Mouse (Mus musculus) megakaryocyte-erythroid progenitor cell, adult 5-6 weeks (primary cell): ENCODE measurements around the gene Eya2. TPM values are rescaled to one million over a fixed set of nuclear protein-coding genes. Genes with fewer than 3 reads are reported as not detected.
"Not testable (repeated sequence)": the region's sequence is repeated elsewhere in the genome, so short reads cannot be mapped to it uniquely, and the experiment has no call there.

Experiments
- ATAC-seq: replicated peaks from 2 replicates; pipeline ENCODE4 v1.8.0; 2016; ENCODE audit warnings: mild to moderate bottlenecking, inconsistent platforms; ENCODE audit not compliant: severe bottlenecking, poor library complexity, low FRiP score, low TSS enrichment
- total RNA-seq, 2 experiments: library from RNA; stranded (forward) in 1 of 2; stranded (reverse) in 1 of 2; fragments of 200-1000, 215-1000 nt in 1 of 2; fragments of >200 nt in 1 of 2; fragmentation: Nextera tagmentation in 1 of 2; gene quantifications; 2 replicates each; pipeline ENCODE4 v1.2.3; 2014 to 2017

The Eya2 gene
- total RNA-seq (2014; fragmentation: Nextera tagmentation) (1.6 and 3.9 TPM in 2 replicates), total RNA-seq (2017) (4.8 and 12.9 TPM in 2 replicates)

DNA sequence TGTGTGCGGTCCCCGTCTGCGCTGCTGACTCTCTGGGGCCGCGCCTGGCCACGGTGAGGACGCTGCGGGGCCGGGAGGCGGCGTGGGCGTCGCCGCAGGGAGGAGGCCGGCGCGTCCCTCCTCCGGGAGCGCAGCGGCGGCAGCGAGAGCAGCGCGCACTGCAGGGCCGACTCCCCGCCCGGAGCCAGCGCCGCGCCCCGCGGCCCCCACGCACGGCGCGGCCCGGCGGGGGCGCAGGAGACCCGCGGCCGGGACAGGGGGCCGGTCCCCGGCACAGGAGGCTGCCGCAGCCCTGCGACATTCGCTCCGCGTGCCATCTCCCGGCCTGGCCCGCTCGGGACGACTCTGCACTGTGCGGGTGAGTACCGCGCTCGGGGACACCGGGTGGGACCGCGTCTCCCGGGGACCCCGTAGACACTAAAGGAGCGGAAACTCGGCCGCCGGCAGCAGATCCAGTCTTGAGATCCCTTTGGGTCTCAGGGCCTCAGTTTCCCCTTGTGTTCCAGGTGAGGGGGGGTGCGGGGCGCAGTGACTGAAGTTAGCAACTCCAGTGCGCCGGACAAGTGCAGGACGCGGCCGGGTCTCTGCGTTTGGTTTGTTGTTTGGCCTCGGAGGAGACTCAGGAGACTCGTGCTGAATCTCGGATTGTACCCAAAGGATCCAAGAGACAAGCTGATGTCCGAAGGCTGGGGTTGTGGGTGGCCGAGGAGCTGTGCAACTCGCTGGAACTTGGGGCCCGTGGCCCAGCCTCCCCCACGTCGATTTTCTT lies at the start of gene Eya2:
Gene Eya2, plus strand, starts transcription at position 126 of the 769 bp plus-strand sequence.
- ATAC-seq = no peak

DNA sequence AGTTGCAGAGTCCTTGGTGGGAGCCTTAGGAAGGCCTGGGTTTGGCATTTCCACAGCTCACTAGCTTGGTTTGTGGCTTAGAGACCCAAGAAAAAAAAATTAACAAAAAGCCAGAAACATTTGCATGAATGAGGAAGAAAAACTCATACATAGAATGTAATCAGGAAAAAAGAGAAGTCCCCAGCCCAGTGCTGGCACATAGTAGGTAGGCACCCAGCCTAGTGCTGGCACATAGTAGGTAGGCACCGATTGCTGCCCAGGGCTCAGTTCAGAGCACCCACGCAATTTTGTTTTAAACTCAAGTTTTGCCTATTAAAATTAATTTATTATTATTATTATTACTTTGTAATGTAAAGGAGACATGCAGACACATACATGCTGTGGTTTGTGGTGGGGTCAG lies 49.1 kb upstream of the Eya2 start:
- ATAC-seq = no peak

DNA sequence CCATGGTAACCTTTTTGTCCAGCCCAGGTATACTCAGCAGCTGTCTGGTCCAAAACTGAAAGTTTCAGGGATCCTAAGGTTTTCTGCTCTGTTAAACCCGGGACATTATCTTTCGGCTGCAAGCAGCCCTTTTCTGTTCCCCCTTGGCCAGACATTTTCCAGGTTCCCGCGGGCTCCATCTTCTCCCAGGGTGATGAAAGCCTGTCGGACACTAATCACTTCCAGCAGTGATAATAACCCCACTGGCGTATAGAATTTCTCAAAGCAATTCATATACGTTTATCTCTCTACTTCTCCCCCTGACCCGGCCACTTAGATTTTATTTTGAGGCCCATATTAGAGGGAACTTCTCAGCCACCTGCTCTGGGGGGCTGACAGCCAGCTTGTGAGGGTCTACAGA lies 48.5 kb upstream of the Eya2 start:
- no peak for ATAC-seq

DNA sequence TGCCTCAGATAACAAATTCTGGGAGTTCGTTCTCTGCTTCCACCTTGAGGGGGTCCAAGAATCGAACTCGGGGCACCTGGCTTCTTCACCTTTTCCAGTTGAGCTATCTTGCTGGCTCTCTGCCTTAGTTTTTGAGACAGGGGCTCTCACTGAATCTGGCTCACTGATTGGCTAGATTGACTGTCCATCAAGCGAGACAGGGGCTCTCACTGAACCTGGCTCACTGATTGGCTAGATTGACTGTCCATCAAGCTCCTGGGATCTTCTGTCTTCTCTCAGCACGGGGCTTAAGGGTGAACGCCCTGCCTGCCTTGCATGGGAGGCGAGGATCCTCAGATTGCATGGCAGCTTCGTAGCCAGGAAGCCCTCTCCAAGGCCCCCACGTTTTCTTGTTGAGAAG lies 47.4 kb upstream of the Eya2 start:
- no peak for ATAC-seq

DNA sequence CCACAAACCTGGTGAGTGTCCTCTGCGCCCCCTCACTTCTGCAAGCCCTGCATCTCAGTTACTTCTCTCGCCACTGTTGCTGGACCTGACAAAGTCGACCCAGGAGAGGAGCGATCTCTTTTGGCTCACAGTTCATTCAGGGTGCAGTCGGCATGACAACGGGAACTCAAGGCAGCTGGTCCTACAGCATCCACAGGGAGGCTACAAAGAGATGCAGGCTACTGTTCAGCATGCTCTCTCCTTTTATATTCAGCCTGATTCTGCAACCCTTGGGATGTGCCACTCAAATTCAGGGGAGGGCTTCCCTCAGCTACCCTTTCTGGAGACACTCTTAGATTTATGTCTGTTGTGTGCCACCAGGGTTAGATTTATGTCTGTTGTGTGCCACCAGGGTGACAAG lies 46.2 kb upstream of the Eya2 start:
- ATAC-seq = no peak

DNA sequence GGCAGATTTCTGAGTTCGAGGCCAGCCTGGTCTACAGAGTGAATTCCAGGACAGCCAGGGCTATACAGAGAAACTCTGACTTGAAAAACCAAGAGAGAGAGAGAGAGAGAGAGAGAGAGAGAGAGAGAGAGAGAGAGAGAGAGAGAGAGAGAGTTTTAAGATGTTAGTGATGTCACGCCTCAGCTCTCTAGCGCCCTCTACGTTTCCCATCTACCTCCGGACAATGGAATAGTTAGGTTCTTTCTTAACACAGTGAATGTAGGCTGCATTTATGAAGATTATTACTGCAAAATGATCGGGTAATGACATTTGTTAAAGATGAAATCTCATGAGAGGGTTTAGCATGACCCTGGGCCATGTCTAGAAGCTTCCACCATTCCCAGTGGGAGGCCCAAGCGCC lies 44.4 kb upstream of the Eya2 start:
- not testable (repeated sequence) for ATAC-seq

DNA sequence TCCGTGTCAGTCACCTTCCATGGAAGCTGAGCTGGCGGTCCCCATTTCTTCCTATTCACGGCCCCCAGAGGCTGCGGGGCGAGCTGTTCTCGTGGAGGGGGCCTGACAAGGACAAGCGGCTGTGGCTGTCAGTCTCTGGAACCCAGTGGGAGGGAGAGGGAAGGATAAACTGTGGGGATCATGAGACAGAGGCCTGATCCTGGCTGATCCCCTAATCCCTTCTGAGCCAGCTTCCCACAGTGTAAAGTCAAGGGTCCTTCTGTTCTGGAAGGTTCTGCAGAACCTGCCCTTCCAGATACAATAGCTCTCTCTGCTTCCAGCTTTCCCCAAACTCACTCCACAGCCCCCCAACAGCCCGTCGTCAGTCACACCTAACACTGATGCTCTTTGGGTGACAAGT lies 40.8 kb upstream of the Eya2 start:
- no peak for ATAC-seq

DNA sequence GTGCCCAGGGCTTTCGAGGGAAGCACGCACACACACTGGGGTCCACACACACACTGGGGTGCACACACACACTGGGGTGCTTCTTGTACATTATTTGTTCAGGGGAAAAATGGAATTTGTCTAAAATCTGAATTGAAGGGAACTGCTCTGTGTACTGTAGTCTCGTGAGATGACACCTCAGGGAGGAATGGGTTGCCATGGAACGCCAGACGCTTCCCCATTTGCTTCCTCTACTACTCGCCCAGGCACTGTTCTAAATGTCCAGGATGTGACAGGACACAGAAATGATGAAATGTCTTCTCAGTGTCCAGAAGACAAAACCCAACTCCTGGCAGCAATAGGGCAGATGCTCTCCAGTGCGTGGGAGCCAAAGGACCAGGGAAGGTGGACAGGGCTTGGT lies 37.6 kb upstream of the Eya2 start:
- no peak for ATAC-seq

DNA sequence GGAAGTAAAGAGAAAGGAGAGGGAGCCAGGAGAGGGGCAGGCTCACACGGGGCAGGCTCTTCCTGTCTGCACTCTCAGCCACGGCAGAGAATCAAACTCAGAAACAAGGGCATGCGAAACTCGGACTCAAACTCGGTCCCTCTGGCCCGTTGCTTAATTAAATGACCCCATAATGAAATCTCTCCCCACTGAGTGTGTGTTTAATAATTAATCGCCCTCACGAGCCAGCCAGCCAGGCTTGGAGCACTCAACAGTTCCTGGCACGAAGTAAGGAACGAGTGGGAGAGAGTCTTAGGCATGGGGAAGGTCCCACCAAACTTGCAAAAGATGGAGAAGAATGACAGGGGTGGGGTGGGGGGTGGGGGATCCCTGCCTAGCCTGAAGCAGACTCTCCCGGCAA lies 35.9 kb upstream of the Eya2 start:
- ATAC-seq = no peak

DNA sequence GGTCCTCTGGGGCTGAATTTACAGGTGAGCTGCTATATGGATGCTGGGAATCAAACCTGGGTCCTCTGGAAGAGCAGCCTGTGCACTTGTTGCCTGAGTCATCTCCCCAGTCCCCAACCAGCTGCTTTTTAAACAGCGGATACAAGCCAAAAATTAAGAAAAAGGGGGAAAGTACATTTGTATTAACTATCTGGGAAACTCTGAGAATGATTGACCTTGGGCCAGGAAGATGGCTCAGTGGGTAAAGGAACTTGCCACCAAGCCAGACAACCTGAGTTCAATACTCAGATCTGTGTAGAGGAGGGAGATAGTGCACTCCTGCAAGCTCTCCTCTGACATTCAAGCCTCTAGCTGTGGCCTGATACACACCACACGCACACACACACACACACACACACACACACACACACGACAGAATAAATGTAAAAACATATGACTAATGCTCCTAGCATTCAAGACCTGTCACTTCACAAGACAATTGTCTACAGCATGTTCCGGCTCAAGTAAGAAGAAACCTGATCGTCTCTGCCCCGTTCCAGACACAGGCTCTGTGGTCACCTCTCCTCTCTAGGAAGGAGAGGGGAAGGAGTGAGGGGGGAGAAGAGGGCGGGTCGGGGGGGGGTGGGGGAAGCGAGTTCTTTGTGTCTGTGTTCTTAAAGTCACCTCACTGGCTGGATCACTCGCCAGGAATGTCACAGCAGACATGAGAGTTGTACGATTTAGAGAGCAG lies 35.2 kb upstream of the Eya2 start:
- no peak for ATAC-seq

DNA sequence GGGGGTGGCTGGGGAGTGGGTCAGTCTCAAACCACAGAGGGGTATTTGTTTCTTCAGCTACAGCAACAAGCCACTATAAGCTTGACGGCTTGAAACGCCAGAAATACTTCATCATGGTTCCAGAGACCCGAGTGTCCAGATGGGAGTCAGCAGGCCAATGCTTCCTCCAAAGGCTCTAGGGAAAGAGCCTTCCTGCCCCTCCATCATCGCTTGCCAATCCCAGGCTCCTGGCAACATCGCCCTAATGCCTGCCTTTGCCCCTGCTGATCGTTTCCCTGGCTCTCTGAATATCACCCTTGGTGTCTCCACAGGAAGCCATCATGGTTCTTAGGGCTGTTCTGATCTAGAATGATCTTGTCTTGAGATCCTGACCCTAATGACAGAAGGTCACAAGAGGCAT lies 33.0 kb upstream of the Eya2 start:
- no peak for ATAC-seq

DNA sequence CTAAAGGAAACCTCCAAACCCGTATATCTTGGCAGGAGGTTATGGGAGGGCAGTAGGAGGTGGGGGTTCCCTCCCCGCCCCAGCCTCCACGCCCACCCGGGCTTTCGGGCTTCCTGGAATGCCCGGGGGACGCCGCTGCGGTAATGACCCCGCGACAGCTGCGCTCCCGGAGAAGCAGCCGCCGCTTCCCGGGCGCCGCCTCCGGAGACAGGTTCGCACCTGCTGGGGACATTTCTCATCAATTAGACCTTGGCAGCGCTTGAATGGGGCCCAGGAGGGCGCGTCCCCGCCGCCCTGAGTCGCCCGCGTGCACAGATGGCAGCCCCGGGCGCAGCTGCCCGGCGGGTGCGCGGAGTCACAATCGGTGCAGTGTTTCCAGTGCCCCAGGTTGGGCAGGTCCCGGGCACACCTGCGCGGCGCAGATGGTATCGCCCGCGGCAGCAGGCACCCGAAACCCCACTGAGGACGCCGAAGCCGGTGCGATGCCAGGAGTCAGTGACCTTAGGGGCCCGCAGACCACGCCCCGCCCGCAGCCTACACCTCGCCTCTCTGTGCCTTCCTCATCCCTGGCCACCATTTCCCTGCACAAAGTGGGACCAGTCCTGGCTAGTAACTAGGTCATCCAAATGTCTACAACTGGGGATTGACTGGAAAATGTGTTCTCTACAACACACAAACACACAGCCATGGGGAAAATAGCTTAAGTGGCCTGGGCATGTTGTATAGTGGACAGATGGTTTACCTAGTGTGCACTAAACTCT lies 31.4 kb upstream of the Eya2 start:
- ATAC-seq = no peak

DNA sequence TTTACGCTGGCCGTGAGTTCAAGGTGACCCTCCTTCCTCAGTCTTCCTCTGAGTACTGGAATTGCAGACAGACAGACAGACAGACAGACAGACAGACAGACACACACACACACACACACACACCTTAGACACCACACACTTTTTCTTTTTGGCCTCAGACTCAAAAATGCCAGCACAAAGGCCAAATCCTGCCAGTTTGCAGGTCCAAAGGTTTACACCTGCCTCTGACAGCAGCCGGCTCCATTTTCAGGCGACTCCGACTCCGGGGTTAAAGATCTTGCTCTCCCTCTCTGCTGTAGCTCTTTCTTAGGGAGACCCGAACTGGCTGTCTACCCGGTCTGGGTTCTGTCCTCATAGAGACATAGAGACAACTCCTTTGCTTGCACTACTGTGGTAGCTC lies 30.7 kb upstream of the Eya2 start:
- ATAC-seq = no peak

DNA sequence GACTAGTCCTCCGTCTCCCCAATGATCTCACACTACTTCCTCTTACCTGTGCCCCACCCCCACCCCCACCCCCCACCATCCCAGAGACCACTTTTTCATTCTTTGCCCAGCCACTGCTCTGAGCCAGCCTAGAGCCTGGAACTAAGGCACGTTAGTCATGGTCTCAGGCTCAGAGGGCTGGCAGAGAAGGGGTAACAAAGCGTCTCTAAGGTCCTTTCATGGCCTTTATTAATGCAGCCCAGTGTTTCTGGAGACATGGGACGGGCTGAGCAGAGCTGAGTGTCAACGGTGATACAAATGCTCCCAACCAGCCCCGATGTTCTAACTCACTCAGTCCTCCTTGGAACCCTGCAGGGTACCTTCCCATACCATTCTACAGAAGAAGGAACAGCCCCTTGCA lies 30.2 kb upstream of the Eya2 start:
- no peak for ATAC-seq

DNA sequence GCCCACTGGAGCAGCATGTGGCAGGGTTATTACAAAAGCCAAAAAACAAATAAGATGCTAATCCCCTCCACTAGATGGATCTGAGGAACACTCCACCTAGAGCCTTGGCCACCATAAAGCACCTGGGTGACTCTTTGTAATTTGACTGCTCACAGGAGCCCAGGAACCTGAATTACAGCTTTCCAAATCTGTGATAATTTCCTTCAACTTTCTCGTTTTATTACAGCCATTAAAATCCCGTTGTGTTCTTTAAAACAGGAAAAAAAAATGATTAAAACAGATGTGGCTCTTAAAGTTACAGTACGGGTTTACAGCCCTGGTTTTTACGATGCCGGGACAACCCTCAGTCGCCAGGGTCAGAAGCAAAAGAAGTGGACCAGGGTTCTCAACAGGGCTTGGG lies 27.9 kb upstream of the Eya2 start:
- no peak for ATAC-seq

DNA sequence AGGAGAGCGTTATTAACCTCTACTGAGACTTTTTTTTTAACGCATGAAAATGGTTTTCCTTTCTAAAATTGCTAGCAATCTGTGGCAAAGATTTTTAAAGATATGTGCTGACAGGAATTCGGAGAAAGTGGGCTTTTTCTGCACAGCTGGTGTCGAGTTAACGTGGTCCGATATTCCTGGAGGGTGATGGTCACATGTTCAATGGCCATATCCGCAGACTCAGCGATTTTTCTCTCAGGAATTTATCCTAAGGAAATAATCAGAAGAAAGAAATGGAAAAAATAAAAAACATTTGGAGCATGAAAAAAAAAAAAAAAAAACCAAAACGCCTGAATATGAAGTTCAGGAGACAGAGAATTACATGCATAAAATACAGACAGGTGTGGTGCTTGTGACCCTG lies 27.0 kb upstream of the Eya2 start:
- ATAC-seq = no peak

DNA sequence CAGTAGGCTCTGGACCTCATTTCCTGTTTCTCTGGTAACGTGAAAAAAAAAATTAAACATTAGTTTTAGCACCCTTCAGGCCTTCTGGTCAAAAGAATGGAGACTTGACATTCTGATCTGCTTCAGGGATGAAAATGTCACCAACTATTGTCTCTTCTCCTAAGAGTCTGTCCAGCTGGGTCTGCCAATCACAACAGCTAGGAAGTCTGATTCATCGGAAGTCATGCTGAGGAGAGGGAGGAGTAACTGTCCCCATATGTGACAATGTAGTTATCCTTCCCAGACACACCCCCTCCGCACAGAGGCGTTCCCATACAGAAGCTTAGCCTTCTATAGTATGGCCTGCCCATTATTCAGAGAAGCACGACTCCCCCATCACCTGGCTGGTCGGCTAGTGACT lies 25.9 kb upstream of the Eya2 start:
- no peak for ATAC-seq

DNA sequence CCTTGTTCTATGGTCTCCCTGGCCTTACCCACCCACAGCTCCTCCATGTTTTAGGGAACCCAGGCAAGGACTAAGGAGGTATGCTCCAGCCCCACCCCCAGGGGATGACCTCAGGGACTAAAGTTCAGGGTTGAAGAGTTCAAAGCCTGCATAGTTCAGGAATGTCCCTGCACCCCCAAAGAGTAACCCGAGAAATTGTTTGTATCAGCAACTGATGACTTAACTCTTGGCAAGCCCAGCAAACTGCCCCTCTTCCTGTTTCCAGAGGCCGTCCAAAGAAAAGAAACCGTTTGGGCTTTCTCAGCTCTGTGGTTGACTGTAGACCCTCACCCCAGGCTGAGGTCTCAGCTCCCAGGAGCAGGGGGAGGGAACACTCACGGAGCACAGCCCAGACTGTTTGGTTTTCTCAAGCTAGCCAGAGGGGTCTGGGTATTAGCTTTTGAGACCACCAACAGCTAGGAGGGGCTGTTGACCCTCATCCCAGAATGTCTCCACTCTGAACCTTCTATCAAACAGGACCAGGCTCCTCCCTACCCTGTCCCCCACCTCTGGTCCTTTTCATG lies 23.5 kb upstream of the Eya2 start:
- ATAC-seq = no peak

DNA sequence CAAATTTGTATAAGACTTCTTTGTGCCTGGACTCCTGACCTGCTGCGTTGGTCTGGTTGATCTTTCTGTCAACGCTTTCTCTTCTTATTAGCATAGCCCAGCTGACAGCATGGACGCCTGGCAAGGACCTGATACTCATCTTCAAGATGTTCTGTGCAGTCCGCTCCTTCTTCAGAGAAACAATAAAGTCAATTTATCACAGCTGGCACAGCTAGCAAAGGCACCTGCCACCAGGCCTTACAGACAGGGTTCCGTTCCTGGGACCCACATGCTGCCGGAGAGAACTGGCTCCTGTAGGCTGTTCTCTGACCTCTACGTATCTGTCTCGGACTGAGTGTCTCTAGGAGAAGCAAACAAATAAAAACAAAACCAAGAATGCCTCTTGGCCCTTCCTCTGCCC lies 11.8 kb upstream of the Eya2 start:
- no peak for ATAC-seq

DNA sequence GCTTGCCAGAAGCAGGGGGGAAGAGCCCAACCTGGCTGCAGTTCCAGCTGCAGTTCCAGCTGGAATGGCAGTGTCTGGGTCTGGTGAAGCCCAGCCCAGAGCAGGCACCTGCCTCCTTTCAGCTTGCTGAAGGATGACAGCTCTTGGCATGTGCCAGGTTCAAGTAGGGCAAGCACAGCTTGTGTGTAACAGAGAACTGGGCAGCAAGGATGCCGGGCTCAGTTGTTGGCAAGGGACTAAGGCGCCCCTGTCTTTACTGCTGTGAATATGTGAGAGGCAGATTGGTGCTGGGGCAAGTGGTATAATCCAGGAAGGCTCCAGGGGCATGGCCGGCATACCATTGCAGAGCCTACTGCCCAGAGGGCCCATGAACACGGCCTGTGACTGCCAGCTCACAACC lies 11.3 kb upstream of the Eya2 start:
- ATAC-seq = no peak
